In the genomic region with DNA sequence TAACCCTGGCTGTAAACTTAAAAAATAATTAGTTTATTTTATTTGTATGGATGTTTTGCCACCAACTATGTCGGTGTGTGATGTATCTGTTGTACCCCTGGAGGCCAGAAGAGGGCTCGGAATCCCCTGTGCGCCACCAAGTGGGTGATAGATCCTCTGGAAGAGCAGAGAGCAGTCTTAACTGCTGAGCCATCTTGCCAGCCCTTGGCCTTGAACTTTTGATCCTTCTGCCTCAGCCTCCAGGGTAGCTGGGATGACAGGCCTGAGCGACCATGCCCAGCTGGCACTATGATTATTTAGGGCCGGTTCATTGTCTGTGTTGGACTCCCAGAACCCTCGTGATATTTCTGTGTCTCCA, we compare ENCODE assay signal across 8 mouse cellular contexts. TPM values are rescaled to one million over a fixed set of nuclear protein-coding genes. Genes with fewer than 3 reads are reported as not detected.
A peak's percentile ranks its signal among the peaks of the same experiment; 100 is the strongest.
DNase-seq lines count a peak whose midpoint lies in the region; ATAC-seq and TF ChIP-seq lines count a peak whose summit lies in the region.

No protein-coding gene starts in this region.

- H3K4me3 ChIP-seq in heart, embryonic 11.5 days (ENCODE audit: low read depth, low read length): peak overlapping the region; percentile 65
- peak overlapping the region; percentile 66 for H3K4me3 ChIP-seq in kidney, embryonic 15.5 days (replicated peaks)
- no peak overlapping the region for H3K4me3 ChIP-seq in small intestine, adult 2 months (ENCODE audit: low read depth, low read length)

- TF ChIP-seq CTCF in small intestine, adult 2 months (IDR thresholded peaks at IDR 0.05; ENCODE audit: extremely low read depth, insufficient read length, insufficient replicate concordance, low read depth, low read length): peak; percentile 75; the same call in 1 of the 2 replicates

- ATAC-seq in heart, embryonic 11.5 days (replicated peaks; ENCODE audit: insufficient number of reproducible peaks, low FRiP score, low TSS enrichment): peak; percentile 69
- ATAC-seq in kidney, embryonic 15.5 days (replicated peaks; ENCODE audit: low FRiP score): peak; percentile 74

- H3K4me2 ChIP-seq in heart, embryonic 11.5 days: peak overlapping the region; percentile 82
- peak overlapping the region; percentile 77 for H3K4me2 ChIP-seq in kidney, embryonic 15.5 days

- no peaks in the 10 kb centered on the region for H3K9me3 ChIP-seq in heart, embryonic 11.5 days (replicated peaks; ENCODE audit: control insufficient read depth, low read length)
- H3K9me3 ChIP-seq in kidney, embryonic 15.5 days (replicated peaks): no peaks in the 10 kb centered on the region

- no peaks in the 10 kb centered on the region for H3K36me3 ChIP-seq in heart, embryonic 11.5 days (ENCODE audit: control insufficient read depth, insufficient read depth, low read length)
- no peaks in the 10 kb centered on the region for H3K36me3 ChIP-seq in kidney, embryonic 15.5 days
- no peaks in the 10 kb centered on the region for H3K36me3 ChIP-seq in small intestine, adult 2 months (ENCODE audit: control insufficient read depth, insufficient read depth, low read length)

- TF ChIP-seq POLR2A in small intestine, adult 2 months (IDR thresholded peaks at IDR 0.05; ENCODE audit: low read depth, low read length): no peak

- peaks cover 12% of the 10 kb centered on the region for H3K4me1 ChIP-seq in heart, embryonic 11.5 days (ENCODE audit: control insufficient read depth, insufficient read depth, low read length)
- peaks cover 24% of the 10 kb centered on the region for H3K4me1 ChIP-seq in kidney, embryonic 15.5 days
- peaks cover 5% of the 10 kb centered on the region; the same call in 1 of the 2 replicates for H3K4me1 ChIP-seq in small intestine, adult 2 months (ENCODE audit: control insufficient read depth, insufficient read depth, insufficient read length, low read length)

- DNase-seq in ES-CJ7 (ENCODE audit: low read depth, low spot score): peak; percentile 91
- peak; percentile 73 for DNase-seq in adrenal gland, adult 8-10 months
- DNase-seq in embryo, embryonic 9.5 days (ENCODE audit: extremely low spot score): peak; percentile 65
- peak; percentile 89 for DNase-seq in lung, postnatal 36 days
- DNase-seq in frontal cortex, postnatal 25 days (ENCODE audit: low spot score in 2 of 2): no peak

- H3K27me3 ChIP-seq in heart, embryonic 11.5 days (ENCODE audit: control insufficient read depth, insufficient read depth, low read length): no peaks in the 10 kb centered on the region
- H3K27me3 ChIP-seq in kidney, embryonic 15.5 days: no peaks in the 10 kb centered on the region
- no peaks in the 10 kb centered on the region for H3K27me3 ChIP-seq in small intestine, adult 2 months (ENCODE audit: control insufficient read depth, insufficient read depth, low read length)

- H3K9ac ChIP-seq in heart, embryonic 11.5 days (ENCODE audit: low read depth, low read length): no peak overlapping the region; the same call in 1 of the 2 replicates
- 0 out of 2 replicates have a peak overlapping the region, but pooled peaks have one; percentile 17 for H3K9ac ChIP-seq in kidney, embryonic 15.5 days

- WGBS in heart, embryonic 11.5 days (ENCODE audit: insufficient replicate concordance): 23% methylated on average over 6 of the region's 6 CpGs
- WGBS in kidney, embryonic 15.5 days: 25% methylated on average over 6 of the region's 6 CpGs
- WGBS in small intestine, adult 2 months: 13% methylated on average over 6 of the region's 6 CpGs

- peak overlapping the region; percentile 99; the same call in 1 of the 2 replicates for H3K27ac ChIP-seq in heart, embryonic 11.5 days (ENCODE audit: low read depth, low read length)
- peak overlapping the region; percentile 100 for H3K27ac ChIP-seq in kidney, embryonic 15.5 days
- peak overlapping the region; percentile 80 for H3K27ac ChIP-seq in small intestine, adult 2 months (ENCODE audit: insufficient read depth, low read depth, low read length)

RNA-seq across cellular contexts. Expression of a gene that starts 9.5 kb away (rescaled TPM):
- total RNA-seq in adrenal gland, adult 8-10 months (2022): 1 to 10 TPM; 2.6 to 4.7 (median 3.3) TPM
- polyA plus RNA-seq in heart, embryonic 11.5 days (2014; fragmentation: Nextera tagmentation; extraction: Ambion mirVana): 0.76 and 0.96 TPM in 2 replicates
- polyA plus RNA-seq in kidney, embryonic 15.5 days (2015; fragmentation: Nextera tagmentation; extraction: Ambion mirVana): 4.0 and 4.8 TPM in 2 replicates
- 0.37 and 0.68 TPM in 2 replicates for polyA plus RNA-seq in small intestine, adult 2 months (2012; rRNA removed)

RNA-seq across cellular contexts. Expression of a gene that starts 14.4 kb away (rescaled TPM):
- 1 to 10 TPM in 1 of 4 experiments, under 1 TPM in 3; 0.23 to 1.1 (median 0.61) TPM for total RNA-seq in adrenal gland, adult 8-10 months (2022)
- 0.44 and 0.57 TPM in 2 replicates for polyA plus RNA-seq in heart, embryonic 11.5 days (2014; fragmentation: Nextera tagmentation; extraction: Ambion mirVana)
- polyA plus RNA-seq in kidney, embryonic 15.5 days (2015; fragmentation: Nextera tagmentation; extraction: Ambion mirVana): 0.39 and 0.92 TPM in 2 replicates
- 0.43 and 0.72 TPM in 2 replicates for polyA plus RNA-seq in small intestine, adult 2 months (2012; rRNA removed)

RNA-seq across cellular contexts. Expression of a gene that starts 21.9 kb away (rescaled TPM):
- total RNA-seq in adrenal gland, adult 8-10 months (2022): 10 to 100 TPM; 20.2 to 37.1 (median 23.9) TPM
- 37.5 and 38.8 TPM in 2 replicates for polyA plus RNA-seq in heart, embryonic 11.5 days (2014; fragmentation: Nextera tagmentation; extraction: Ambion mirVana)
- polyA plus RNA-seq in kidney, embryonic 15.5 days (2015; fragmentation: Nextera tagmentation; extraction: Ambion mirVana): 40.5 and 41.0 TPM in 2 replicates
- polyA plus RNA-seq in small intestine, adult 2 months (2012; rRNA removed): 47.2 and 156 TPM in 2 replicates

RNA-seq across cellular contexts. Expression of a gene that starts 35.1 kb away (rescaled TPM):
- total RNA-seq in adrenal gland, adult 8-10 months (2022): 10 to 100 TPM; 12.6 to 19.4 (median 14.8) TPM
- 19.9 and 20.3 TPM in 2 replicates for polyA plus RNA-seq in heart, embryonic 11.5 days (2014; fragmentation: Nextera tagmentation; extraction: Ambion mirVana)
- 30.3 and 32.0 TPM in 2 replicates for polyA plus RNA-seq in kidney, embryonic 15.5 days (2015; fragmentation: Nextera tagmentation; extraction: Ambion mirVana)
- polyA plus RNA-seq in small intestine, adult 2 months (2012; rRNA removed): 5.3 and 12.8 TPM in 2 replicates

RNA-seq across cellular contexts. Expression of a gene that starts 44.4 kb away (rescaled TPM):
- total RNA-seq in adrenal gland, adult 8-10 months (2022): 100 to 1,000 TPM; 135 to 205 (median 166) TPM
- 59.5 and 64.2 TPM in 2 replicates for polyA plus RNA-seq in heart, embryonic 11.5 days (2014; fragmentation: Nextera tagmentation; extraction: Ambion mirVana)
- polyA plus RNA-seq in kidney, embryonic 15.5 days (2015; fragmentation: Nextera tagmentation; extraction: Ambion mirVana): 83.1 and 90.5 TPM in 2 replicates
- 72.2 and 75.6 TPM in 2 replicates for polyA plus RNA-seq in small intestine, adult 2 months (2012; rRNA removed)

Comparison
In these comparisons a context has a peak if more than half of its experiments do, and no peak if none do; other contexts are left out.
1. DNase-seq: peak in ES-CJ7 (single experiment), adrenal gland, adult 8-10 months (single experiment), embryo, embryonic 9.5 days (single experiment) and lung, postnatal 36 days (single experiment); none in frontal cortex, postnatal 25 days (0 of 2).
2. Peak in every context shown above with its lines, with median percentiles within 50 percentile points of each other: H3K27ac ChIP-seq.